Mouse (Mus musculus) adipose tissue, adult 10 weeks (tissue): ENCODE data around the gene Gm21897. TPM values are rescaled to one million over a fixed set of nuclear protein-coding genes. Genes with fewer than 3 reads are reported as not detected.

Experiments used
- polyA plus RNA-seq: library from polyadenylated mRNA; stranded (reverse); fragments of 350-450 nt; fragmentation: Illumina TruSeq; extraction: RNeasy Lipid Tissue Mini Kit (QIAGEN cat#74804); gene quantifications from one replicate; pipeline ENCODE4 v1.2.3, GENCODE M21; 2014; ENCODE audit warnings: low read depth, low replicate concordance

The Gm21897 gene
- polyA plus RNA-seq: not detected

DNA sequence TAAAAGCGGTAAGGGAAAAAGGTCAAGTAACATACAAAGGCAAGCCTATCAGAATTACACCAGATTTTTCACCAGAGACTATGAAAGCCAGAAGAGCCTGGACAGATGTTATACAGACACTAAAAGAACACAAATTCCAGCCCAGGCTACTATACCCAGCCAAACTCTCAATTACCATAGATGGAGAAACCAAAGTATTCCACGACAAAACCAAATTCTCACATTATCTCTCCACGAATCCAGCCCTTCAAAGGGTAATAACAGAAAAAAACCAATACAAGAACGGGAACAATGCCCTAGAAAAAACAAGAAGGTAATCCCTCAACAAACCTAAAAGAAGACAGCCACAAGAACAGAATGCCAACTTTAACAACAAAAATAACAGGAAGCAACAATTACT is at the start of gene Gm21897:
Gene Gm21897 (plus strand): TSS at position 301 of the 400 bp plus-strand sequence.

